Mouse (Mus musculus) hematopoietic multipotent progenitor cell, adult 10-12 weeks (in vitro differentiated cells): ENCODE data around the gene Olfr706. TPM values are rescaled to one million over a fixed set of nuclear protein-coding genes. Genes with fewer than 3 reads are reported as not detected.

Source experiments
- polyA plus RNA-seq: library from polyadenylated mRNA; stranded (reverse); fragments of >175 nt; gene quantifications from 2 replicates; pipeline ENCODE4 v1.2.3, GENCODE M21; 2012; ENCODE audit warnings: low replicate concordance

The Olfr706 gene
- polyA plus RNA-seq = not detected in 2 replicates

GRCm38 (mm10) chr7:106888062-106888461, at the start of gene Olfr706:
Gene Olfr706 (minus strand): TSS chr7:106888162.

GRCm38 (mm10) chr7:106932119-106932518, 44.2 kb upstream of the Olfr706 start, which contains the start of gene Olfr709-ps1:
Gene Olfr709-ps1 (minus strand): TSS chr7:106932219.

GRCm38 (mm10) chr7:106907676-106908075, 19.7 kb upstream of the Olfr706 start, which contains the start of gene Olfr1532-ps1:
Gene Olfr1532-ps1 (plus strand): TSS chr7:106908001.

GRCm38 (mm10) chr7:106901141-106901540, 13.2 kb upstream of the Olfr706 start, which contains the start of gene Olfr707:
Gene Olfr707 (minus strand): TSS chr7:106901241.

GRCm38 (mm10) chr7:106876791-106877190, 11.2 kb downstream of the Olfr706 start, which contains the start of gene Olfr705:
Gene Olfr705 (minus strand): TSS chr7:106876891.

GRCm38 (mm10) chr7:106862885-106863284, 25.1 kb downstream of the Olfr706 start, which contains the start of gene Olfr704:
Gene Olfr704 (plus strand): TSS chr7:106863185.

GRCm38 (mm10) chr7:106843060-106843459, 44.9 kb downstream of the Olfr706 start, which contains the start of gene Olfr703:
Gene Olfr703 (plus strand): TSS chr7:106843360.

GRCm38 (mm10) chr7:106833793-106834192, 54.2 kb downstream of the Olfr706 start, which contains the start of gene Olfr702:
Gene Olfr702 (minus strand): TSS chr7:106833893.

Other genes starting within 250 kb of the Olfr706 start
- gene Olfr693, start 207.6 kb downstream of the Olfr706 start, polyA plus RNA-seq = not detected in 2 replicates
- not detected in 2 replicates for gene Olfr694, start 196.3 kb downstream of the Olfr706 start, polyA plus RNA-seq
- gene Olfr695, start 171.8 kb downstream of the Olfr706 start, polyA plus RNA-seq = not detected in 2 replicates
- not detected in 2 replicates for gene Olfr697, start 145.7 kb downstream of the Olfr706 start, polyA plus RNA-seq
- gene Olfr698, start 132.8 kb downstream of the Olfr706 start, polyA plus RNA-seq = not detected in 2 replicates
- not detected in 2 replicates for gene Olfr699, start 95.0 kb downstream of the Olfr706 start, polyA plus RNA-seq
- gene Olfr700, start 79.3 kb downstream of the Olfr706 start, polyA plus RNA-seq = not detected in 2 replicates
- not detected in 2 replicates for gene Olfr701, start 74.0 kb downstream of the Olfr706 start, polyA plus RNA-seq
- gene Olfr702, start 54.3 kb downstream of the Olfr706 start, polyA plus RNA-seq = not detected in 2 replicates
- not detected in 2 replicates for gene Olfr703, start 44.8 kb downstream of the Olfr706 start, polyA plus RNA-seq
- not detected in 2 replicates for gene Olfr704, start 25.0 kb downstream of the Olfr706 start, polyA plus RNA-seq
- gene Olfr705, start 11.3 kb downstream of the Olfr706 start, polyA plus RNA-seq = not detected in 2 replicates
- not detected in 2 replicates for gene Olfr707, start 13.1 kb upstream of the Olfr706 start, polyA plus RNA-seq
- not detected in 2 replicates for gene Olfr1532-ps1, start 19.8 kb upstream of the Olfr706 start, polyA plus RNA-seq
- not detected in 2 replicates for gene Olfr709-ps1, start 44.1 kb upstream of the Olfr706 start, polyA plus RNA-seq
- not detected in 2 replicates for gene Olfr710, start 60.1 kb upstream of the Olfr706 start, polyA plus RNA-seq
- gene Olfr6, start 75.8 kb upstream of the Olfr706 start, polyA plus RNA-seq = 0.03 TPM in 1 of 2 replicates, not detected in the other
- gene Olfr711, start 87.3 kb upstream of the Olfr706 start, polyA plus RNA-seq = not detected in 2 replicates
- gene Olfr2, start 117.9 kb upstream of the Olfr706 start, polyA plus RNA-seq = not detected in 2 replicates
- gene Olfr713, start 143.0 kb upstream of the Olfr706 start, polyA plus RNA-seq = not detected in 2 replicates
- not detected in 2 replicates for gene Olfr714, start 182.8 kb upstream of the Olfr706 start, polyA plus RNA-seq
- not detected in 2 replicates for gene Olfr17, start 205.1 kb upstream of the Olfr706 start, polyA plus RNA-seq
- not detected in 2 replicates for gene Olfr715b, start 222.2 kb upstream of the Olfr706 start, polyA plus RNA-seq
- gene Olfr715, start 242.9 kb upstream of the Olfr706 start, polyA plus RNA-seq = not detected in 2 replicates